Mouse (Mus musculus) adrenal gland, postnatal 36 days (tissue): ENCODE results near the gene 1700069L16Rik. TPM values are rescaled to one million over a fixed set of nuclear protein-coding genes. Genes with fewer than 3 reads are reported as not detected.
A peak's percentile ranks its signal among the peaks of the same experiment; 100 is the strongest.

Source experiments
- DNase-seq, 2 experiments: peaks; one replicate each; pipeline ENCODE4 v3.0.0; 2021; ENCODE audit warnings: mixed read lengths in 1 of 2
- long read RNA-seq, 2 experiments: library from polyadenylated mRNA; stranded (forward); transcript quantifications; one replicate each; pipeline ENCODE4 v2.0.0; 2021; ENCODE audit warnings: borderline sequencing depth in 2 of 2
- total RNA-seq, 2 experiments: library from RNA; stranded (reverse); gene quantifications; 2 replicates each; pipeline ENCODE4 v1.2.3; 2021

The 1700069L16Rik gene
- total RNA-seq, result not detected
- long read RNA-seq, experiment 1, result 0 reads
- long read RNA-seq, experiment 2, result 0 reads

GRCm38 (mm10) chr5:113724446-113724845 lies at the start of gene 1700069L16Rik:
Gene 1700069L16Rik, minus strand, starts transcription at chr5:113724772.
- DNase-seq, result peak; percentile 76 to 82

- DNase-seq, result peak; percentile 96 to 97
Observed at GRCm38 (mm10) chr5:113773664-113774063, 49.1 kb upstream of the 1700069L16Rik start.

GRCm38 (mm10) chr5:113772905-113773519 lies 48.4 kb upstream of the 1700069L16Rik start:
- peak in 1 of 2 experiments; percentile 39 for DNase-seq

GRCm38 (mm10) chr5:113772450-113772895 lies 47.9 kb upstream of the 1700069L16Rik start, which contains the start of the genes Sart3 and Iscu:
Gene Sart3, minus strand, starts transcription at chr5:113772510.
Gene Iscu, plus strand, starts transcription at chr5:113772748.
- DNase-seq, result peak; percentile 97 to 98

- DNase-seq, result peak; percentile 86
Observed at GRCm38 (mm10) chr5:113771213-113772162, 46.9 kb upstream of the 1700069L16Rik start.

GRCm38 (mm10) chr5:113768806-113769205 lies 44.2 kb upstream of the 1700069L16Rik start:
- no peak for DNase-seq

GRCm38 (mm10) chr5:113765641-113766526 lies 41.3 kb upstream of the 1700069L16Rik start:
- peak; percentile 42 to 51 for DNase-seq

- no peak for DNase-seq
Observed at GRCm38 (mm10) chr5:113764426-113764825, 39.9 kb upstream of the 1700069L16Rik start.

GRCm38 (mm10) chr5:113761585-113761984 lies 37.0 kb upstream of the 1700069L16Rik start:
- DNase-seq, result no peak

- DNase-seq, result no peak
Observed at GRCm38 (mm10) chr5:113755347-113756030, 30.9 kb upstream of the 1700069L16Rik start.

- no peak for DNase-seq
Observed at GRCm38 (mm10) chr5:113751521-113752157, 27.1 kb upstream of the 1700069L16Rik start.

- no peak for DNase-seq
Observed at GRCm38 (mm10) chr5:113748556-113749331, 24.2 kb upstream of the 1700069L16Rik start.

- DNase-seq, result no peak
Observed at GRCm38 (mm10) chr5:113747629-113748028, 23.1 kb upstream of the 1700069L16Rik start.

- peak; percentile 17 to 44 for DNase-seq
Observed at GRCm38 (mm10) chr5:113737607-113738237, 13.2 kb upstream of the 1700069L16Rik start.

GRCm38 (mm10) chr5:113736522-113737164 lies 12.1 kb upstream of the 1700069L16Rik start:
- DNase-seq, result no peak

GRCm38 (mm10) chr5:113736113-113736502 lies 11.5 kb upstream of the 1700069L16Rik start:
- no peak for DNase-seq

- DNase-seq, result peak; percentile 95 to 96
Observed at GRCm38 (mm10) chr5:113735345-113736112, 11.0 kb upstream of the 1700069L16Rik start, which contains the start of gene Ficd. Gene Ficd, plus strand, starts transcription at chr5:113735803.

- no peak for DNase-seq
Observed at GRCm38 (mm10) chr5:113735023-113735344, 10.4 kb upstream of the 1700069L16Rik start.
